24 mouse cellular contexts compared by ENCODE assay signal in the genomic region with DNA sequence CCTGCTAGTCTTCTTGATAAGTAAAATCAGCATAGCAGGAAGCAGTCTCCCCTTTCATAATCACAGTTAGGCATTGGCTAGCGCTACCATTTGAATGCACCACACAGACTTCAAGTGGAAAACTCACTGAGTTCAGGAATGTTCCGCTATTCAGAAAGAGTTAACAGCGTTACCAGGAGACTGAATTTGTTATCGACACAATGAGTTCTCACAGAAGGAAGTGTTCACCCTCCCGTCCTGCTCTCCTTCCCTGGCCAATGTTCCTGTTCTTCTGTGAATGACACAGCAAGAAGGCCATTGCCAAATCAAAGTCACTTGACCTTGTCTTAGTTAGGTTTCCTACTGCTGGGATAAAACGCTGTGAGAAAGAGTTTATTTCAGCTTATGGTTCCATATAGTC.
DNase-seq lines count a peak whose midpoint lies in the region; ATAC-seq lines count a peak whose summit lies in the region.
"Had no signal": no experiment of that assay in that cellular context is flagged by ENCODE, and none has a peak within 500 bp of the region (broad histone marks: within the 10 kb centered on the region; RNA-seq: fewer than 3 reads in every experiment).

No protein-coding gene starts in this region.

- no peaks in the 10 kb centered on the region for H3K36me3 ChIP-seq in forebrain, embryonic 14.5 days (ENCODE audit: control insufficient read depth, insufficient read depth, low read length)
- no peaks in the 10 kb centered on the region for H3K36me3 ChIP-seq in forebrain, embryonic 11.5 days (ENCODE audit: control insufficient read depth, insufficient read depth, low read length)
- H3K36me3 ChIP-seq in heart, embryonic 13.5 days, result no peaks in the 10 kb centered on the region
- H3K36me3 ChIP-seq: embryonic facial prominence, embryonic 15.5 days; hindbrain, embryonic 10.5 days; intestine, embryonic 15.5 days; limb, embryonic 10.5 days; liver, embryonic 15.5 days had no signal

- peak; percentile 32 for DNase-seq in forebrain, embryonic 14.5 days (ENCODE audit: low spot score)
- no peak for DNase-seq in forebrain, embryonic 11.5 days (ENCODE audit: low spot score)
- DNase-seq in heart, postnatal 14 days, result no peak
- peak; percentile 12 for DNase-seq in lung, postnatal 36 days
- DNase-seq in lung, postnatal 25 days (ENCODE audit: low spot score), result no peak
- DNase-seq in heart, postnatal 10 days, result peak; percentile 8 to 9
- no peak for DNase-seq in left cerebral cortex, adult 8-10 months (ENCODE audit: low spot score in 2 of 2)
- DNase-seq: adrenal gland, postnatal 10 days; cerebellum, adult 8-10 months; kidney, adult 8-10 months; kidney, postnatal 10 days; liver; lung, postnatal 10 days; right cerebral cortex, adult 18-20 months; right cerebral cortex, postnatal 4 days; thymus, postnatal 14 days had no signal

- no peak overlapping the region for H3K4me3 ChIP-seq in forebrain, embryonic 14.5 days (ENCODE audit: low read depth, low read length)
- no peak overlapping the region for H3K4me3 ChIP-seq in forebrain, embryonic 11.5 days (ENCODE audit: low read depth, low read length)
- H3K4me3 ChIP-seq in heart, embryonic 13.5 days, result no peak overlapping the region
- H3K4me3 ChIP-seq: embryonic facial prominence, embryonic 15.5 days; hindbrain, embryonic 10.5 days; intestine, embryonic 15.5 days; limb, embryonic 10.5 days; liver, embryonic 15.5 days; megakaryocyte, embryonic 14.5 days had no signal

- no peak overlapping the region for H3K9ac ChIP-seq in forebrain, embryonic 14.5 days (ENCODE audit: low read length)
- H3K9ac ChIP-seq in forebrain, embryonic 11.5 days (ENCODE audit: low read length), result no peak overlapping the region
- H3K9ac ChIP-seq in heart, embryonic 13.5 days, result no peak overlapping the region
- H3K9ac ChIP-seq: embryonic facial prominence, embryonic 15.5 days; intestine, embryonic 15.5 days; liver, embryonic 15.5 days had no signal

- no peaks in the 10 kb centered on the region for H3K9me3 ChIP-seq in forebrain, embryonic 14.5 days (replicated peaks; ENCODE audit: control insufficient read depth, low read length)
- H3K9me3 ChIP-seq in forebrain, embryonic 11.5 days (ENCODE audit: control insufficient read depth, low read length), result no peaks in the 10 kb centered on the region
- H3K9me3 ChIP-seq in heart, embryonic 13.5 days, result no peaks in the 10 kb centered on the region
- H3K9me3 ChIP-seq: embryonic facial prominence, embryonic 15.5 days; intestine, embryonic 15.5 days; limb, embryonic 10.5 days; liver, embryonic 15.5 days had no signal

- WGBS in forebrain, embryonic 14.5 days, result 54% methylated on average over 6 of the region's 6 CpGs
- WGBS in forebrain, embryonic 11.5 days, result 62% methylated on average over 6 of the region's 6 CpGs
- 41% methylated on average over 6 of the region's 6 CpGs for WGBS in heart, embryonic 13.5 days

- no peak for ATAC-seq in forebrain, embryonic 14.5 days
- no peak for ATAC-seq in forebrain, embryonic 11.5 days (replicated peaks; ENCODE audit: low FRiP score)
- ATAC-seq in heart, embryonic 13.5 days (ENCODE audit: extremely low read depth, insufficient number of reproducible peaks, low FRiP score, low TSS enrichment), result no peak; the same call in 1 of the 2 replicates
- ATAC-seq: intestine, embryonic 15.5 days; midbrain, embryonic 16.5 days had no signal

- no peak overlapping the region for H3K4me2 ChIP-seq in forebrain, embryonic 14.5 days (ENCODE audit: low read length)
- no peak overlapping the region for H3K4me2 ChIP-seq in forebrain, embryonic 11.5 days (ENCODE audit: low read depth, low read length, severe bottlenecking)
- H3K4me2 ChIP-seq in heart, embryonic 13.5 days, result peak overlapping the region; percentile 5; the same call in 1 of the 2 replicates
- H3K4me2 ChIP-seq: embryonic facial prominence, embryonic 15.5 days; intestine, embryonic 15.5 days; liver, embryonic 15.5 days had no signal

- H3K27me3 ChIP-seq in forebrain, embryonic 14.5 days (replicated peaks; ENCODE audit: control insufficient read depth, insufficient read depth, low read length), result no peaks in the 10 kb centered on the region
- H3K27me3 ChIP-seq in forebrain, embryonic 11.5 days (ENCODE audit: control insufficient read depth, insufficient read depth, low read length), result no peaks in the 10 kb centered on the region
- H3K27me3 ChIP-seq in heart, embryonic 13.5 days (replicated peaks), result no peaks in the 10 kb centered on the region
- H3K27me3 ChIP-seq: embryonic facial prominence, embryonic 15.5 days; intestine, embryonic 15.5 days; liver, embryonic 15.5 days; megakaryocyte, embryonic 14.5 days had no signal

- intact Hi-C loops in heart, postnatal 14 days (cut with DNase I), result loop anchor here (5.0 kb wide), 1 partner anchor 968 kb away; no protein-coding TSS in a partner anchor
- intact Hi-C loops in heart, postnatal 10 days (cut with DNase I), result no loop called here

- no peak overlapping the region for H3K27ac ChIP-seq in forebrain, embryonic 14.5 days (ENCODE audit: low read depth, low read length)
- no peak overlapping the region for H3K27ac ChIP-seq in forebrain, embryonic 11.5 days (ENCODE audit: low read depth, low read length)
- H3K27ac ChIP-seq in heart, embryonic 13.5 days (replicated peaks), result peak overlapping the region; percentile 70
- H3K27ac ChIP-seq: embryonic facial prominence, embryonic 15.5 days; hindbrain, embryonic 10.5 days; intestine, embryonic 15.5 days; limb, embryonic 10.5 days; liver, embryonic 15.5 days had no signal

- H3K4me1 ChIP-seq in forebrain, embryonic 14.5 days (ENCODE audit: control insufficient read depth, insufficient read depth, low read length), result no peaks in the 10 kb centered on the region
- no peaks in the 10 kb centered on the region for H3K4me1 ChIP-seq in forebrain, embryonic 11.5 days (replicated peaks; ENCODE audit: control insufficient read depth, insufficient read depth, low read length)
- peaks cover 15% of the 10 kb centered on the region for H3K4me1 ChIP-seq in heart, embryonic 13.5 days
- H3K4me1 ChIP-seq: embryonic facial prominence, embryonic 15.5 days; hindbrain, embryonic 10.5 days; intestine, embryonic 15.5 days; liver, embryonic 15.5 days; megakaryocyte, embryonic 14.5 days had no signal

Comparison
In these comparisons a context has a peak if more than half of its experiments do, and no peak if none do; other contexts are left out.
1. DNase-seq: peak in forebrain, embryonic 14.5 days (single experiment), lung, postnatal 36 days (single experiment) and heart, postnatal 10 days (2 of 2); none in forebrain, embryonic 11.5 days (single experiment), heart, postnatal 14 days (0 of 2), lung, postnatal 25 days (single experiment) and left cerebral cortex, adult 8-10 months (0 of 2).